Comparison of ENCODE assay signal across 8 mouse cellular contexts in the genomic region with DNA sequence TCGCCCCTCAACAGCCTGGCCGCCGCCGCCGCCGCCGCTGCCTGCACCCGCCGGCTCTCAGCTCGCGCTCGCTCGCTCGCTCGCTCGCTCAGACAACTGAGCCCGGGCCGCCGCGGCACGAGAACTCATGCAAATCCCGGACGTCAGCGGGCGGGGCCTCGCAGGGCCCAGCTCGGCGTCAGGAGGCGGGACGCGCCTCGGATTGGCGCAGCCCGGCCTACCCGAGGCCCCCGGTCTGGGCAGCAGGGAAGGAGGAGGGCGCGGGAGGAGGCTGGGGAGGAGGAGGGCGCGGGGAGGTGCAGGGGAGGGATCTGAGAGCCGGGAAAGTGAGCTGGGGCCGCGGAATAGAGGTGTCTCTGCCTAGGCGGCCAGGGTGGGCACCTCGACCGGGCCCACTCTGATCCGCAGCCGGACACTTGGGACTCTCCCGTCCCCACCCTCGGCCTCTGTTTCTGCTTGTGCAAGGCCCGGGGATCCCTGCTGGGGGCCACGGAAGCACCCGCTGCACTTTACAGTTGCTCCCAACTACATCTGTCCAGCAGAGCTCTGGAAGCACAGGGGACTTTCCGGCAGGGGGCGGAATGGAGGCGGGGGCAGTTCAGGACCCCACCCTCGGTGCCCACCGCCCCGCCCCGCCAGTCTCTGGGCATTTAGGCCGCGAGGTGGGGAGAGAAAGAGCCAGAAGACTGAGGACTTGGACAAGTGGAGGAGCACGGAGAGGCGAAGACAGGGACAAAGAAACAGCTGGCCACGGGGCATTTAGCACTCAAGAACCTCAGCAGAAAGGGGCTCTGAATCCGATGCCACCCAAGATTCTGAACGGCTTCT. TPM values are rescaled to one million over a fixed set of nuclear protein-coding genes. Genes with fewer than 3 reads are reported as not detected.
DNase-seq lines count a peak whose midpoint lies in the region; ATAC-seq and TF ChIP-seq lines count a peak whose summit lies in the region.

A gene (minus strand): TSS at position 78 of the 828 bp plus-strand sequence.

- H3K36me3 ChIP-seq in embryonic facial prominence, embryonic 15.5 days = peaks cover 12% of the 10 kb centered on the region
- no peaks in the 10 kb centered on the region; the same call in 1 of the 2 replicates for H3K36me3 ChIP-seq in heart, embryonic 11.5 days (ENCODE audit: control insufficient read depth, insufficient read depth, low read length)
- peaks cover 11% of the 10 kb centered on the region for H3K36me3 ChIP-seq in kidney, embryonic 16.5 days (ENCODE audit: insufficient read depth, low read length)
- no peaks in the 10 kb centered on the region; the same call in 1 of the 2 replicates for H3K36me3 ChIP-seq in liver, adult 2 months (ENCODE audit: control insufficient read depth, insufficient read depth, low read length)
- peaks cover 4% of the 10 kb centered on the region for H3K36me3 ChIP-seq in myocyte (ENCODE audit: control insufficient read depth, insufficient read depth)
- H3K36me3 ChIP-seq in stomach, embryonic 14.5 days (ENCODE audit: control insufficient read depth, insufficient read depth, low read length) = peaks cover 12% of the 10 kb centered on the region

- H3K27me3 ChIP-seq in embryonic facial prominence, embryonic 15.5 days = peaks cover 57% of the 10 kb centered on the region
- H3K27me3 ChIP-seq in heart, embryonic 11.5 days (ENCODE audit: control insufficient read depth, insufficient read depth, low read length) = peaks cover 54% of the 10 kb centered on the region
- peaks cover 53% of the 10 kb centered on the region for H3K27me3 ChIP-seq in kidney, embryonic 16.5 days (ENCODE audit: insufficient read depth, low read length)
- no peaks in the 10 kb centered on the region for H3K27me3 ChIP-seq in liver, adult 2 months (ENCODE audit: control insufficient read depth, insufficient read depth, low read length)
- H3K27me3 ChIP-seq in myocyte (ENCODE audit: control insufficient read depth, insufficient read depth, insufficient read length) = peaks cover 7% of the 10 kb centered on the region
- H3K27me3 ChIP-seq in stomach, embryonic 14.5 days (ENCODE audit: control insufficient read depth, insufficient read depth, low read length) = peaks cover 16% of the 10 kb centered on the region; the same call in 1 of the 2 replicates

- H3K9me3 ChIP-seq in embryonic facial prominence, embryonic 15.5 days (replicated peaks) = no peaks in the 10 kb centered on the region
- H3K9me3 ChIP-seq in heart, embryonic 11.5 days (replicated peaks; ENCODE audit: control insufficient read depth, low read length) = no peaks in the 10 kb centered on the region
- no peaks in the 10 kb centered on the region for H3K9me3 ChIP-seq in kidney, embryonic 16.5 days (ENCODE audit: low read length)
- H3K9me3 ChIP-seq in stomach, embryonic 14.5 days (ENCODE audit: control insufficient read depth, low read depth, low read length) = no peaks in the 10 kb centered on the region

- H3K4me1 ChIP-seq in bone marrow, adult 2 months (ENCODE audit: control insufficient read depth, insufficient read depth, low read length) = peaks cover 3% of the 10 kb centered on the region
- H3K4me1 ChIP-seq in embryonic facial prominence, embryonic 15.5 days = peaks cover 84% of the 10 kb centered on the region
- H3K4me1 ChIP-seq in heart, embryonic 11.5 days (ENCODE audit: control insufficient read depth, insufficient read depth, low read length) = peaks cover 55% of the 10 kb centered on the region
- H3K4me1 ChIP-seq in kidney, embryonic 16.5 days (ENCODE audit: insufficient read depth, low read length) = peaks cover 79% of the 10 kb centered on the region
- peaks cover 20% of the 10 kb centered on the region for H3K4me1 ChIP-seq in liver, adult 2 months (ENCODE audit: control insufficient read depth, insufficient read depth, low read length)
- H3K4me1 ChIP-seq in stomach, embryonic 14.5 days (ENCODE audit: control insufficient read depth, insufficient read depth, low read length) = peaks cover 56% of the 10 kb centered on the region

- peak; percentile 88 to 89 for DNase-seq in B cell, adult 2 months
- DNase-seq in liver, adult 2 months (ENCODE audit: extremely low read depth, low read depth, low spot score) = peak; percentile 83

- no peak for TF ChIP-seq CTCF in bone marrow, adult 2 months (IDR thresholded peaks at IDR 0.05; ENCODE audit: control insufficient read depth, insufficient read depth, low read length)
- TF ChIP-seq CTCF in liver, adult 2 months (IDR thresholded peaks at IDR 0.05; ENCODE audit: low read depth, low read length) = peak; percentile 64

- H3K9ac ChIP-seq in embryonic facial prominence, embryonic 15.5 days = peak within 1 kb of the TSS; percentile 86
- H3K9ac ChIP-seq in heart, embryonic 11.5 days (ENCODE audit: low read depth, low read length) = peak within 1 kb of the TSS; percentile 96
- peak within 1 kb of the TSS; percentile 88 for H3K9ac ChIP-seq in kidney, embryonic 16.5 days (replicated peaks; ENCODE audit: low read length)
- peak within 1 kb of the TSS; percentile 100 for H3K9ac ChIP-seq in liver, adult 2 months (ENCODE audit: low read depth, low read length)
- H3K9ac ChIP-seq in stomach, embryonic 14.5 days (replicated peaks; ENCODE audit: low read depth, low read length) = peak within 1 kb of the TSS; percentile 92

- peaks cover 18% of the 10 kb centered on the region; the same call in 1 of the 2 replicates for H3K79me2 ChIP-seq in liver, adult 2 months (ENCODE audit: control insufficient read depth, insufficient read depth, low read length)
- peaks cover 27% of the 10 kb centered on the region for H3K79me2 ChIP-seq in myocyte (ENCODE audit: control insufficient read depth, insufficient read depth)

- peak within 1 kb of the TSS; percentile 77 for H3ac ChIP-seq in myocyte (ENCODE audit: control insufficient read depth, insufficient read length)

- peak within 1 kb of the TSS; percentile 95 for H3K27ac ChIP-seq in bone marrow, adult 2 months (ENCODE audit: control insufficient read depth, insufficient read depth, low read depth, low read length, poor library complexity)
- peak within 1 kb of the TSS; percentile 98 for H3K27ac ChIP-seq in embryonic facial prominence, embryonic 15.5 days (replicated peaks)
- peak within 1 kb of the TSS; percentile 98 for H3K27ac ChIP-seq in heart, embryonic 11.5 days (ENCODE audit: low read depth, low read length)
- peak within 1 kb of the TSS; percentile 99 for H3K27ac ChIP-seq in kidney, embryonic 16.5 days (ENCODE audit: low read length)
- H3K27ac ChIP-seq in liver, adult 2 months (replicated peaks; ENCODE audit: insufficient read depth, low read depth, low read length) = peak within 1 kb of the TSS; percentile 90
- H3K27ac ChIP-seq in stomach, embryonic 14.5 days (ENCODE audit: low read length) = peak within 1 kb of the TSS; percentile 99

- WGBS in bone marrow, adult 2 months = under 1% methylated on average over 65 of the region's 67 CpGs
- WGBS in embryonic facial prominence, embryonic 15.5 days = 1% methylated on average over 67 of the region's 67 CpGs
- under 1% methylated on average over 44 of the region's 67 CpGs for WGBS in heart, embryonic 11.5 days (ENCODE audit: insufficient replicate concordance)
- under 1% methylated on average over 61 of the region's 67 CpGs for WGBS in kidney, embryonic 16.5 days
- WGBS in liver, adult 2 months = 3% methylated on average over 62 of the region's 67 CpGs
- WGBS in stomach, embryonic 14.5 days = under 1% methylated on average over 61 of the region's 67 CpGs

- H3K4me3 ChIP-seq in bone marrow, adult 2 months (replicated peaks; ENCODE audit: control insufficient read depth, low read depth, low read length) = peak within 1 kb of the TSS; percentile 94
- peak within 1 kb of the TSS; percentile 92 for H3K4me3 ChIP-seq in embryonic facial prominence, embryonic 15.5 days (replicated peaks)
- peak within 1 kb of the TSS; percentile 84 for H3K4me3 ChIP-seq in heart, embryonic 11.5 days (ENCODE audit: low read depth, low read length)
- peak within 1 kb of the TSS; percentile 82 for H3K4me3 ChIP-seq in kidney, embryonic 16.5 days (ENCODE audit: low read length)
- H3K4me3 ChIP-seq in liver, adult 2 months (ENCODE audit: insufficient read depth, low read depth, low read length) = peak within 1 kb of the TSS; percentile 99
- peak within 1 kb of the TSS; percentile 80 for H3K4me3 ChIP-seq in myocyte
- H3K4me3 ChIP-seq in stomach, embryonic 14.5 days (ENCODE audit: low read depth, low read length) = peak within 1 kb of the TSS; percentile 91

- ATAC-seq in embryonic facial prominence, embryonic 15.5 days (ENCODE audit: insufficient number of reproducible peaks, low FRiP score, low TSS enrichment, low read depth) = peak; percentile 90
- ATAC-seq in heart, embryonic 11.5 days (replicated peaks; ENCODE audit: insufficient number of reproducible peaks, low FRiP score, low TSS enrichment) = peak; percentile 88
- ATAC-seq in kidney, embryonic 16.5 days (ENCODE audit: low FRiP score, low TSS enrichment) = peak; percentile 89
- ATAC-seq in stomach, embryonic 14.5 days (ENCODE audit: insufficient number of reproducible peaks, insufficient read depth, low FRiP score, low read depth) = peak; percentile 88

- TF ChIP-seq POLR2A in bone marrow, adult 2 months (IDR thresholded peaks at IDR 0.05; ENCODE audit: borderline replicate concordance, control insufficient read depth, low read depth, low read length) = peak; percentile 90
- peak; percentile 83 for TF ChIP-seq POLR2A in liver, adult 2 months (IDR thresholded peaks at IDR 0.05; ENCODE audit: extremely low read depth, insufficient read depth, low read length)
- peak; percentile 84 for TF ChIP-seq POLR2A in myocyte (IDR thresholded peaks at IDR 0.05; ENCODE audit: insufficient read length, low read depth)

- peak within 1 kb of the TSS; percentile 81 for H3K4me2 ChIP-seq in embryonic facial prominence, embryonic 15.5 days (replicated peaks)
- H3K4me2 ChIP-seq in heart, embryonic 11.5 days = peak within 1 kb of the TSS; percentile 91
- peak within 1 kb of the TSS; percentile 89 for H3K4me2 ChIP-seq in kidney, embryonic 16.5 days (replicated peaks; ENCODE audit: low read depth, low read length)
- peak within 1 kb of the TSS; percentile 89 for H3K4me2 ChIP-seq in myocyte (ENCODE audit: low read depth)
- H3K4me2 ChIP-seq in stomach, embryonic 14.5 days (replicated peaks; ENCODE audit: low read depth, low read length) = peak within 1 kb of the TSS; percentile 73

TF ChIP-seq in myocyte, 11 proteins besides CTCF, POLR2A, EP300 and RAD21 (continues in another document):
- TF ChIP-seq E2F4 (IDR thresholded peaks at IDR 0.05; ENCODE audit: insufficient read depth) (no peak), TCF3 (IDR thresholded peaks at IDR 0.05; ENCODE audit: insufficient read length, low read depth) (no peak)

RNA-seq across cellular contexts. Expression of the gene that starts here (rescaled TPM):
- polyA plus RNA-seq in bone marrow, adult 2 months (2011; ENCODE audit: insufficient read depth, insufficient read length, low replicate concordance, missing spikeins) = 7.3 and 18.8 TPM in 2 replicates
- polyA plus RNA-seq in embryonic facial prominence, embryonic 15.5 days (2015; fragmentation: Nextera tagmentation; extraction: Ambion mirVana) = 17.2 and 21.4 TPM in 2 replicates
- 6.3 and 7.7 TPM in 2 replicates for polyA plus RNA-seq in heart, embryonic 11.5 days (2014; fragmentation: Nextera tagmentation; extraction: Ambion mirVana)
- polyA plus RNA-seq in kidney, embryonic 16.5 days (2015; fragmentation: Nextera tagmentation; extraction: Ambion mirVana) = 9.9 and 10.9 TPM in 2 replicates
- total RNA-seq in liver, adult 2 months (2014; rRNA removed) = 2.8 and 2.9 TPM in 2 replicates
- polyA plus RNA-seq in liver, adult 2 months (2012; rRNA removed) = 7.9 and 8.2 TPM in 2 replicates
- 29.9 TPM for polyA plus RNA-seq in myocyte (2012; fragmentation: generic; extraction: Trizol)
- polyA plus RNA-seq in stomach, embryonic 14.5 days (2014; fragmentation: Nextera tagmentation; extraction: Ambion mirVana) = 7.0 and 8.2 TPM in 2 replicates

Comparison
In these comparisons a context has a peak if more than half of its experiments do, and no peak if none do; other contexts are left out.
1. Peak in every context shown above with its lines: DNase-seq, ATAC-seq, H3K4me3 ChIP-seq and H3K27ac ChIP-seq.